Mouse (Mus musculus): ENCODE results near the gene Lrrc40. TPM values are rescaled to one million over a fixed set of nuclear protein-coding genes. Genes with fewer than 3 reads are reported as not detected.
"Not testable (repeated sequence)": the region's sequence is repeated elsewhere in the genome, so short reads cannot be mapped to it uniquely, and the experiment has no call there.

Gene Lrrc40
- polyA plus RNA-seq, 1 experiment from 2014 or later: 63.0 TPM

DNA sequence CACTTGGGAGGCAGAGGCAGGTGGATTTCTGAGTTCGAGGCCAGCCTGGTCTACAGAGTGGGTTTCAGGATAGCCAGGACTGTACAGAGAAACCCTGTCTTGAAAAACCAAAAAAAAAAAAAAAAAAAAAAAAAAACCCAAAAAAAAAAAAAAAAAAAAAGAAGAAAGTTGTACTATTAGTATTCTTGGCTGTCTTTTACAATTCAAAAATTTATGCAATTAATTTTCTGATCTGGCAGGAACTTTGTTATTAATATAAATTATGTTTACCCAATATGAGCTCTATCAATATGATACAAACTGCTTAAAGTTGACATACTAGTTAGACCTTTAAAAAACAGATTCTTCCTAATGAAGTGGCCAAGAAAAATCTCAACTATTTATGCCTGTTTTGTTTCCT, 66.1 kb downstream of the Lrrc40 start:
- WGBS: 77% methylated on average over 1 of the region's 1 CpGs
- H3K9ac ChIP-seq; H3K4me2 ChIP-seq (replicated peaks); H3K4me3 ChIP-seq; H3K27me3 ChIP-seq; H3K9me3 ChIP-seq; ATAC-seq (ENCODE audit: low FRiP score, low read depth); H3K27ac ChIP-seq; H3K4me1 ChIP-seq; H3K36me3 ChIP-seq: not testable (repeated sequence)

DNA sequence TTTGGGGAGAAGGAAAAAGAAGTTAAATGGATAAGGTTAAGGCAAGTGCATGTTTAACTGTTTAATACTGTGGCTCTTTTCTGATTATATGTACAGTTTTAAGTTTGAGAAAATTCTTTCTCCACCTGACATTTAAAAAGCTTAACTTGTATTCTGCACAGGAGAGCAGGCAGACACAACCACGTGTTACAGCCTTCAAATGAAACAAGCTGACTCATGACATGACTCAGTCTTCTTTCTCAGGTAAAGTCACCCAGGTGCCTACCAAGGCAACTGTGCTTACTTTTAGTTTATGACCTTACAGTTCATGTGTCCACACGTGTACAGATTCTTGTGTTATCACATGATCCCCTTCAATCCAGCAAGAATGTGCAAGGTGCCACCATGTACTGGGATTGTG, 67.0 kb downstream of the Lrrc40 start:
- no peak overlapping the region for H3K27ac ChIP-seq
- H3K4me2 ChIP-seq (replicated peaks): no peak overlapping the region
- H3K36me3 ChIP-seq: no peaks in the 10 kb centered on the region
- no peaks in the 10 kb centered on the region for H3K4me1 ChIP-seq
- no peaks in the 10 kb centered on the region for H3K27me3 ChIP-seq
- no peak overlapping the region for H3K9ac ChIP-seq
- 55% methylated on average over 2 of the region's 2 CpGs for WGBS
- H3K9me3 ChIP-seq: no peaks in the 10 kb centered on the region
- ATAC-seq (ENCODE audit: low FRiP score, low read depth): no peak
- no peak overlapping the region for H3K4me3 ChIP-seq

DNA sequence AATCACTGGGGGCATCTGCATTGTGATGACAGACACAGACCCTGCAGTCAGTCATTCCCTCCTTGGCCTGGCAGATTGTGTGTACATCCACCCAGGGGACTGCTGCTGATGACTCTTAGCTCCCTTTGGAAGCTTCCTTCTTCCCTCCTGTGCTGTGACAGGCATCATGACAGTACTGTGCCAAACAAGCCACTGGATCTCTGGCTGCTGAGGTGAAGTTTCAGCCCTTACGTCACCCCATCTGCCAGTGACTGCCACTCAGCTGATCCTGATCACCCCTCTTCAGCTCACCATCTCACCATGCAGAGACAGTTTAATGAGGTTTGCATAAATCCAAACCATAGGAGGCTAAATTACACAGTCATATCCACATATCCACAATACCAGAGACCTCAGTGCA, 68.8 kb downstream of the Lrrc40 start:
- Histone ChIP-seq H3K4me2 (replicated peaks) (no peak overlapping the region), H3K4me1 (no peaks in the 10 kb centered on the region), H3K4me3 (no peak overlapping the region), H3K9me3 (no peaks in the 10 kb centered on the region), H3K36me3 (no peaks in the 10 kb centered on the region), H3K27me3 (no peaks in the 10 kb centered on the region), H3K9ac (no peak overlapping the region), H3K27ac (no peak overlapping the region)
- 74% methylated on average over 1 of the region's 1 CpGs for WGBS
- no peak for ATAC-seq (ENCODE audit: low FRiP score, low read depth)

Other genes with a start within 250 kb of the Lrrc40 start
- 13.6 and 14.2 TPM in 2 replicates for gene Cth, start 111.6 kb upstream of the Lrrc40 start, polyA plus RNA-seq (2015; fragmentation: Nextera tagmentation; extraction: Ambion mirVana)
- 14.9 and 15.5 TPM in 2 replicates for gene Ankrd13c, start 89.4 kb upstream of the Lrrc40 start, polyA plus RNA-seq (2015; fragmentation: Nextera tagmentation; extraction: Ambion mirVana)
- 341 and 348 TPM in 2 replicates for gene Srsf11, start within 50 bp of the Lrrc40 start, polyA plus RNA-seq (2015; fragmentation: Nextera tagmentation; extraction: Ambion mirVana)

Data from limb, embryonic 13.5 days (tissue).